Mouse (Mus musculus) liver, postnatal 0 days (tissue): Measurements from ENCODE around the gene 4930519G04Rik. TPM values are rescaled to one million over a fixed set of nuclear protein-coding genes. Genes with fewer than 3 reads are reported as not detected.

Experiments
- ATAC-seq: fragments of 200-750 bp; cut with Nextera tagmentation; 2 replicates; pipeline ENCODE4 v1.8.0; 2017; ENCODE audit warnings: mild to moderate bottlenecking, moderate library complexity
- DNase-seq: peaks from one replicate; pipeline ENCODE4 v3.0.0-alpha.2; 2016
- H3K27ac ChIP-seq: fragments of 300-500 bp; sonication (generic); 2 replicates; pipeline ENCODE4 v1.5.1; 2014; ENCODE audit warnings: antibody characterized with exemption, moderate library complexity, mild to moderate bottlenecking, low read depth
- H3K27me3 ChIP-seq: fragments of 300-500 bp; sonication (generic); 2 replicates; pipeline ENCODE4 v1.6.1; 2014; ENCODE audit warnings: low read length, control low read depth, mixed read lengths; ENCODE audit not compliant: insufficient read depth
- H3K36me3 ChIP-seq: fragments of 300-500 bp; sonication (generic); replicated peaks from 2 replicates; pipeline ENCODE4 v1.6.1; 2014; ENCODE audit warnings: mild to moderate bottlenecking, control low read depth, low read length, moderate library complexity, mixed read lengths; ENCODE audit not compliant: insufficient read depth
- H3K4me1 ChIP-seq: fragments of 300-500 bp; sonication (generic); 2 replicates; pipeline ENCODE4 v1.6.1; 2014; ENCODE audit warnings: antibody characterized with exemption, mild to moderate bottlenecking, control low read depth; ENCODE audit not compliant: insufficient read depth
- H3K4me2 ChIP-seq: fragments of 300-500 bp; sonication (generic); 2 replicates; pipeline ENCODE4 v1.6.1; 2014; ENCODE audit warnings: low read depth, mild to moderate bottlenecking, low read length, moderate library complexity, mixed read lengths
- H3K4me3 ChIP-seq: fragments of 300-500 bp; sonication (generic); 2 replicates; pipeline ENCODE4 v1.5.1; 2014; ENCODE audit warnings: low read depth, low read length
- H3K9ac ChIP-seq: fragments of 300-500 bp; sonication (generic); replicated peaks from 2 replicates; pipeline ENCODE4 v1.6.1; 2014; ENCODE audit warnings: mild to moderate bottlenecking, moderate library complexity
- H3K9me3 ChIP-seq: fragments of 300-500 bp; sonication (generic); 2 replicates; pipeline ENCODE4 v1.6.1; 2016; ENCODE audit warnings: mild to moderate bottlenecking, control low read depth, low read length, mixed read lengths
- CTCF ChIP-seq: sonication (generic); IDR thresholded peaks from 2 replicates; pipeline ENCODE4 v1.5.1; 2016; ENCODE audit warnings: antibody characterized with exemption, low read depth
- EP300 ChIP-seq: IDR thresholded peaks from 2 replicates; pipeline ENCODE4 v1.6.1; 2016; ENCODE audit warnings: antibody characterized with exemption, low read depth, mild to moderate bottlenecking
- WGBS: fragments of 180-500 bp; shearing (Covaris S2); extraction: QIAGEN DNeasy Blood & Tissue Kit; methylation state at CpG from one replicate; pipeline ENCODE4 v1.1.7; 2014; ENCODE audit not compliant: insufficient replicate concordance; 5-methylcytosine and 5-hydroxymethylcytosine counted together
- polyA plus RNA-seq: library from polyadenylated mRNA; unstranded; fragments of >200 nt; fragmentation: Nextera tagmentation; extraction: Ambion mirVana; gene quantifications from 2 replicates; pipeline ENCODE4 v1.2.1, GENCODE M21; 2015

The 4930519G04Rik gene
- polyA plus RNA-seq, 1 experiment from 2014 or later, result not detected

- DNase-seq (no peak), ATAC-seq (peak; percentile 56)
- H3K4me2 ChIP-seq, result no peak overlapping the region
- H3K9ac ChIP-seq, result no peak overlapping the region
- no peaks in the 10 kb centered on the region for H3K36me3 ChIP-seq
- no peak overlapping the region for H3K4me3 ChIP-seq
- no peak overlapping the region for H3K27ac ChIP-seq
- WGBS, result 75% methylated on average over 20 of the region's 20 CpGs
- TF ChIP-seq EP300 (no peak), CTCF (no peak)
- H3K9me3 ChIP-seq, result no peaks in the 10 kb centered on the region
- no peaks in the 10 kb centered on the region for H3K27me3 ChIP-seq
- no peaks in the 10 kb centered on the region for H3K4me1 ChIP-seq
Observed at GRCm38 (mm10) chr5:114851565-114852236, 1.8 kb upstream of the 4930519G04Rik start.

- DNase-seq (no peak), ATAC-seq (no peak)
- H3K9ac ChIP-seq, result no peak within 1 kb of the TSS
- peak within 1 kb of the TSS; percentile 10; the same call in 1 of the 2 replicates for H3K4me2 ChIP-seq
- no peak for TF ChIP-seq EP300
- TF ChIP-seq CTCF, result no peak
- peaks cover 4% of the 10 kb centered on the region; the same call in 1 of the 2 replicates for H3K4me1 ChIP-seq
- 0 out of 2 replicates have a peak, but pooled peaks cover 10% of the 10 kb centered on the region for H3K27me3 ChIP-seq
- H3K9me3 ChIP-seq, result no peaks in the 10 kb centered on the region
- no peaks in the 10 kb centered on the region for H3K36me3 ChIP-seq
- WGBS, result 70% methylated on average over 12 of the region's 12 CpGs
- H3K4me3 ChIP-seq, result no peak within 1 kb of the TSS
- H3K27ac ChIP-seq, result no peak within 1 kb of the TSS
Observed at GRCm38 (mm10) chr5:114858582-114858981, 5.1 kb downstream of the 4930519G04Rik start, which contains the start of gene Gm9936. Gm9936 (minus strand) TSS chr5:114858682.

- ATAC-seq, result 0 out of 2 replicates have a peak, but pooled peaks have one; percentile 26
- H3K36me3 ChIP-seq, result no peaks in the 10 kb centered on the region
- TF ChIP-seq CTCF, result peak; percentile 85
- TF ChIP-seq EP300, result no peak
- no peaks in the 10 kb centered on the region for H3K9me3 ChIP-seq
- DNase-seq, result peak; percentile 82
- 0 out of 2 replicates have a peak, but pooled peaks cover 10% of the 10 kb centered on the region for H3K27me3 ChIP-seq
- peaks cover 4% of the 10 kb centered on the region; the same call in 1 of the 2 replicates for H3K4me1 ChIP-seq
- no peak overlapping the region for H3K9ac ChIP-seq
- H3K4me3 ChIP-seq, result no peak overlapping the region
- H3K27ac ChIP-seq, result no peak overlapping the region
- 5% methylated on average over 18 of the region's 18 CpGs for WGBS
- peak overlapping the region; percentile 10; the same call in 1 of the 2 replicates for H3K4me2 ChIP-seq
Observed at GRCm38 (mm10) chr5:114859253-114859652, 5.8 kb downstream of the 4930519G04Rik start.

- peak; percentile 62 for ATAC-seq
- no peaks in the 10 kb centered on the region for H3K9me3 ChIP-seq
- no peaks in the 10 kb centered on the region for H3K36me3 ChIP-seq
- no peak for DNase-seq
- H3K4me1 ChIP-seq, result peaks cover 4% of the 10 kb centered on the region; the same call in 1 of the 2 replicates
- H3K4me3 ChIP-seq, result no peak overlapping the region
- H3K27ac ChIP-seq, result no peak overlapping the region
- 0 out of 2 replicates have a peak, but pooled peaks cover 10% of the 10 kb centered on the region for H3K27me3 ChIP-seq
- 51% methylated on average over 6 of the region's 6 CpGs for WGBS
- no peak for TF ChIP-seq CTCF
- no peak for TF ChIP-seq EP300
- 0 out of 2 replicates have a peak overlapping the region, but pooled peaks have one; percentile 21 for H3K9ac ChIP-seq
- no peak overlapping the region for H3K4me2 ChIP-seq
Observed at GRCm38 (mm10) chr5:114861730-114862129, 8.3 kb downstream of the 4930519G04Rik start.

- no peak overlapping the region for H3K27ac ChIP-seq
- no peak overlapping the region for H3K4me3 ChIP-seq
- no peak overlapping the region for H3K9ac ChIP-seq
- no peak; the same call in 1 of the 2 replicates for ATAC-seq
- DNase-seq, result no peak
- peak; percentile 32; the same call in 1 of the 2 replicates for TF ChIP-seq EP300
- TF ChIP-seq CTCF, result no peak
- WGBS, result 60% methylated on average over 7 of the region's 7 CpGs
- H3K4me2 ChIP-seq, result no peak overlapping the region
- H3K27me3 ChIP-seq, result no peaks in the 10 kb centered on the region
- no peaks in the 10 kb centered on the region for H3K36me3 ChIP-seq
- H3K4me1 ChIP-seq, result peaks cover 4% of the 10 kb centered on the region; the same call in 1 of the 2 replicates
- peaks cover 7% of the 10 kb centered on the region for H3K9me3 ChIP-seq
Observed at GRCm38 (mm10) chr5:114864813-114865212, 11.3 kb downstream of the 4930519G04Rik start.

GRCm38 (mm10) chr5:114865279-114865678, 11.8 kb downstream of the 4930519G04Rik start:
- WGBS, result 83% methylated on average over 12 of the region's 12 CpGs
- TF ChIP-seq EP300 (no peak), CTCF (no peak)

More at GRCm38 (mm10) chr5:114865279-114865678, 11.8 kb downstream of the 4930519G04Rik start:
- no peak overlapping the region for H3K9ac ChIP-seq
- H3K4me3 ChIP-seq, result no peak overlapping the region
- H3K4me2 ChIP-seq, result no peak overlapping the region
- H3K4me1 ChIP-seq, result peaks cover 4% of the 10 kb centered on the region; the same call in 1 of the 2 replicates
- no peaks in the 10 kb centered on the region for H3K27me3 ChIP-seq
- H3K27ac ChIP-seq, result no peak overlapping the region
- H3K36me3 ChIP-seq, result no peaks in the 10 kb centered on the region
- ATAC-seq (no peak), DNase-seq (no peak)
- H3K9me3 ChIP-seq, result peaks cover 7% of the 10 kb centered on the region
